In the genomic region with DNA sequence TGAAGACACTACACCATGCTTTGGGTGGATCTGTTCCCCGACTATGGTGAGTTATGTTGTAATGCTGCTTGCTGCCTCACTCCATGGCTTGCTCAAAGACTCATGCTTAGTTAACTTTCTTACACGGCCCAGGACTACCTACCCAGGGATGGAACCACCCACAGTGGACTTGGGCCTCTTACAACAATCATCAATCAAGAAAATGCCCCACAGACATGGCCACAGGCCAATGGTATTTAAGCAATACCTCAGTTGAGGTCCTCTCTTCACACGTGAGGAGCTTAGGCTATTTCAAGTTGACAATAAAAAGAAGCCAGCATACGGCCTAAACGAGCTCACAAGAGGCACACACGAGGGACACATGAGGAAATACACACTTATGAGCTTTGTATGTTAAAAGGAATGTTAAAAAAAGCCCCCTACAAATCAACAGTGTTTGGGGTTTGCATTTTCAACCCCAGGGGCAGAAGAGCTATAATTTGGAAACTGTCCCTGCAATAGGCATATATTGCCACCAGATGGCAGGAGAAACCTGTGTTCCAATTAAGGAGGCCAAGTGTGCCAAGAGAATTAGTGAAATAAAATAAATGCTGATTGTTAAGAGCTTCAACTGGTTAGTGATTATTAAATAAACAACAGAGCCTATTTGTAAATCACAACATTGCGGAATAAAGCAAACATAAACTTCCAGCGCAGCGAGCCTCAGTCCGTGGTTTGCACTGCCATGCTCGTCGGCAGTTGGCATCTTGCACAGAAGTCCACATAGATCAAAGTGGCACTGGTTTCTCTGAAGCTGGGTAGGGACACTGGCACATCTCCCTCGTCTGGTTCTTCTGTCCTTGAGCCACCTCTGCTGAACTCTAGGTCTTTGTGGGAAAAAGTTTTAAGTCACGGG, we compare ENCODE assay signal across 8 mouse cellular contexts. TPM values are rescaled to one million over a fixed set of nuclear protein-coding genes. Genes with fewer than 3 reads are reported as not detected.
DNase-seq lines count a peak whose midpoint lies in the region; ATAC-seq and TF ChIP-seq lines count a peak whose summit lies in the region.

No protein-coding gene starts in this region.

- TF ChIP-seq POLR2A in cerebellum, adult 2 months (IDR thresholded peaks at IDR 0.05; ENCODE audit: borderline replicate concordance, insufficient read depth, low read length): no peak

- H3K27ac ChIP-seq in heart, embryonic 12.5 days (ENCODE audit: poor library complexity, severe bottlenecking): no peak overlapping the region
- H3K27ac ChIP-seq in cerebellum, adult 2 months (ENCODE audit: insufficient read depth, low read length): no peak overlapping the region
- H3K27ac ChIP-seq in heart, postnatal 0 days (ENCODE audit: low read depth): no peak overlapping the region

- H3K27me3 ChIP-seq in heart, embryonic 12.5 days (replicated peaks): no peaks in the 10 kb centered on the region
- no peaks in the 10 kb centered on the region for H3K27me3 ChIP-seq in cerebellum, adult 2 months (ENCODE audit: control insufficient read depth, insufficient read depth, low read length)
- H3K27me3 ChIP-seq in heart, postnatal 0 days (ENCODE audit: control insufficient read depth, insufficient read depth, low read length): no peaks in the 10 kb centered on the region

- no peak for TF ChIP-seq EP300 in heart, postnatal 0 days (IDR thresholded peaks at IDR 0.05; ENCODE audit: low read depth)

- H3K9ac ChIP-seq in heart, embryonic 12.5 days: no peak overlapping the region
- no peak overlapping the region for H3K9ac ChIP-seq in heart, postnatal 0 days (replicated peaks; ENCODE audit: low read depth, low read length)

- DNase-seq in heart, adult 18-20 months: peak; percentile 17 to 62
- peak; percentile 23 to 29 for DNase-seq in cerebellum, adult 2 months
- peak; percentile 57 for DNase-seq in heart, postnatal 0 days (ENCODE audit: low spot score)
- peak; percentile 52 to 68 for DNase-seq in layer of hippocampus, postnatal 10 days (ENCODE audit: low spot score in 2 of 2)
- DNase-seq in naive thymus-derived CD4-positive, alpha-beta T cell, adult 2 months (ENCODE audit: low read depth): peak; percentile 59

- no peak overlapping the region for H3K4me2 ChIP-seq in heart, embryonic 12.5 days
- H3K4me2 ChIP-seq in heart, postnatal 0 days (ENCODE audit: low read depth, low read length): no peak overlapping the region

- H3K4me1 ChIP-seq in heart, embryonic 12.5 days (replicated peaks): peaks cover 7% of the 10 kb centered on the region; the same call in 1 of the 2 replicates
- no peaks in the 10 kb centered on the region for H3K4me1 ChIP-seq in cerebellum, adult 2 months (ENCODE audit: control insufficient read depth, insufficient read depth, low read length)
- 0 out of 2 replicates have a peak, but pooled peaks cover 9% of the 10 kb centered on the region for H3K4me1 ChIP-seq in heart, postnatal 0 days (ENCODE audit: control insufficient read depth, insufficient read depth)

- peak; percentile 28; the same call in 1 of the 2 replicates for TF ChIP-seq CTCF in cerebellum, adult 2 months (IDR thresholded peaks at IDR 0.05; ENCODE audit: borderline replicate concordance, insufficient read depth, low read depth, low read length)
- peak; percentile 87 for TF ChIP-seq CTCF in heart, postnatal 0 days (IDR thresholded peaks at IDR 0.05; ENCODE audit: low read depth)

- H3K4me3 ChIP-seq in heart, embryonic 12.5 days: no peak overlapping the region
- no peak overlapping the region for H3K4me3 ChIP-seq in cerebellum, adult 2 months (replicated peaks; ENCODE audit: insufficient read depth, low read depth, low read length)
- H3K4me3 ChIP-seq in heart, postnatal 0 days (ENCODE audit: low read depth, low read length): no peak overlapping the region

- H3K36me3 ChIP-seq in heart, embryonic 12.5 days: no peaks in the 10 kb centered on the region
- H3K36me3 ChIP-seq in heart, postnatal 0 days (replicated peaks; ENCODE audit: control insufficient read depth, insufficient read depth, low read length): no peaks in the 10 kb centered on the region

- no peaks in the 10 kb centered on the region for H3K9me3 ChIP-seq in heart, embryonic 12.5 days (replicated peaks)
- H3K9me3 ChIP-seq in heart, postnatal 0 days (replicated peaks; ENCODE audit: control insufficient read depth, low read length): no peaks in the 10 kb centered on the region

- ATAC-seq in heart, embryonic 12.5 days (ENCODE audit: insufficient number of reproducible peaks, low FRiP score): no peak
- ATAC-seq in CD4-positive, CD25-positive, alpha-beta regulatory T cell, adult 4 months: peak; percentile 64
- ATAC-seq in heart, postnatal 0 days (ENCODE audit: insufficient read depth, low read depth): no peak
- ATAC-seq in erythroid progenitor cell, adult 5-6 weeks (replicated peaks; ENCODE audit: low FRiP score, poor library complexity, severe bottlenecking): no peak

- WGBS in heart, embryonic 12.5 days: 65% methylated on average over 14 of the region's 14 CpGs
- WGBS in cerebellum, adult 2 months: 46% methylated on average over 14 of the region's 14 CpGs
- 64% methylated on average over 14 of the region's 14 CpGs for WGBS in heart, postnatal 0 days

RNA-seq across cellular contexts. Expression of a gene that starts 58.8 kb away (rescaled TPM):
- total RNA-seq in heart, adult 18-20 months (2021): 10 to 100 TPM; 21.8 to 23.4 TPM
- 13.3 and 13.5 TPM in 2 replicates for polyA plus RNA-seq in heart, embryonic 12.5 days (2016; fragmentation: Nextera tagmentation; extraction: Ambion mirVana)
- polyA plus RNA-seq in CD4-positive, CD25-positive, alpha-beta regulatory T cell, adult 4 months (2017; shearing (Covaris generic)): 10 to 100 TPM; 15.0 to 17.3 TPM
- polyA plus RNA-seq in cerebellum, adult 2 months (2012; rRNA removed): 8.5 and 9.2 TPM in 2 replicates
- total RNA-seq in heart, postnatal 0 days (2014; rRNA removed; ENCODE audit: low replicate concordance): 2.0 and 2.7 TPM in 2 replicates
- 10.3 and 10.4 TPM in 2 replicates for polyA plus RNA-seq in heart, postnatal 0 days (2015; fragmentation: Nextera tagmentation; extraction: Ambion mirVana)
- total RNA-seq in layer of hippocampus, postnatal 10 days (2021): 10 to 100 TPM; 12.8 to 13.0 TPM
- total RNA-seq in erythroid progenitor cell, adult 5-6 weeks (2015; ENCODE audit: low replicate concordance): 4.2 and 9.0 TPM in 2 replicates
- total RNA-seq in erythroid progenitor cell, adult 5-6 weeks (2017; ENCODE audit: low replicate concordance): 1.7 and 7.0 TPM in 2 replicates
